Mouse (Mus musculus): ENCODE results near the gene Sipa1. TPM values are rescaled to one million over a fixed set of nuclear protein-coding genes. Genes with fewer than 3 reads are reported as not detected.
A peak's percentile ranks its signal among the peaks of the same experiment; 100 is the strongest.

Sipa1 gene
- polyA plus RNA-seq, 1 experiment from 2014 or later: 22.4 TPM

GRCm38 (mm10) chr19:5636571-5637041 lies 26.9 kb downstream of the Sipa1 start:
- H3K9me3 ChIP-seq (replicated peaks): no peaks in the 10 kb centered on the region
- no peaks in the 10 kb centered on the region for H3K27me3 ChIP-seq
- H3K36me3 ChIP-seq: peaks cover 31% of the 10 kb centered on the region
- peak overlapping the region; percentile 77 for H3K4me3 ChIP-seq
- ATAC-seq (ENCODE audit: low FRiP score): 0 out of 2 replicates have a peak, but pooled peaks have one; percentile 3
- H3K4me1 ChIP-seq: peaks cover 21% of the 10 kb centered on the region
- peak overlapping the region; percentile 82 for H3K9ac ChIP-seq
- H3K4me2 ChIP-seq (replicated peaks): peak overlapping the region; percentile 84
- peak overlapping the region; percentile 87 for H3K27ac ChIP-seq
- WGBS: 44% methylated on average over 12 of the region's 12 CpGs

DNA sequence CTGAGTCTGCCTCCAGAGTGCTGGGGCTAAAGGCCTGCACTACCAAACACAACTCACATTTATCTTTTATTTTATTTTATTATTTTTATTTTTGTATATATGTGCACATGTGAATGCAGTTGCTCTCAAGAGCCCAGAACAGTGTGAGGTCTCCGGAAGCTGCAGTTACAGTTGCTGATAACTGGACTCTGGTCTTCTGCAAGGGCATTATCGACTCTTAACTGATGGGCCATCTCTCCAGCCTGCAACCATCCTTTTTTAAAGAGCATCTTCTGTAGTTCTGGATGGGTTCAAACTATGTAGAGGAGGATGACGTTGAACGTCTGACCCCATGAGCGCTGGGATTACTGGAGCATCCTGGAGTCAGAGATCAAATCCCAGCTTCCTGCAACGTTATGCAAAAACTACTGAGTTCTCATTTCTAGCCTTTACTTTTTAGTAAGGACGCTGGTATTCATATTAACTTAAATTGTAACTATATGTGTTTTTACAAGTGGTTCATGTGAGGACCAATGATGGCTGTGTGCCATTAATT lies 27.4 kb downstream of the Sipa1 start:
- H3K4me1 ChIP-seq: peaks cover 21% of the 10 kb centered on the region
- 83% methylated on average over 7 of the region's 7 CpGs for WGBS
- no peak overlapping the region for H3K4me3 ChIP-seq
- H3K9ac ChIP-seq: no peak overlapping the region
- no peaks in the 10 kb centered on the region for H3K9me3 ChIP-seq (replicated peaks)
- H3K27ac ChIP-seq: no peak overlapping the region
- peaks cover 26% of the 10 kb centered on the region for H3K36me3 ChIP-seq
- H3K27me3 ChIP-seq: no peaks in the 10 kb centered on the region
- no peak overlapping the region for H3K4me2 ChIP-seq (replicated peaks)
- ATAC-seq (ENCODE audit: low FRiP score): no peak

- no peak overlapping the region for H3K27ac ChIP-seq
- H3K27me3 ChIP-seq: no peaks in the 10 kb centered on the region
- no peak overlapping the region for H3K4me2 ChIP-seq (replicated peaks)
- H3K4me3 ChIP-seq: no peak overlapping the region
- peaks cover 9% of the 10 kb centered on the region for H3K4me1 ChIP-seq
- no peaks in the 10 kb centered on the region for H3K36me3 ChIP-seq
- H3K9ac ChIP-seq: no peak overlapping the region
- 81% methylated on average over 9 of the region's 9 CpGs for WGBS
- H3K9me3 ChIP-seq (replicated peaks): no peaks in the 10 kb centered on the region
- no peak for ATAC-seq (ENCODE audit: low FRiP score)
Measured at GRCm38 (mm10) chr19:5632120-5632519, 31.4 kb downstream of the Sipa1 start.

DNA sequence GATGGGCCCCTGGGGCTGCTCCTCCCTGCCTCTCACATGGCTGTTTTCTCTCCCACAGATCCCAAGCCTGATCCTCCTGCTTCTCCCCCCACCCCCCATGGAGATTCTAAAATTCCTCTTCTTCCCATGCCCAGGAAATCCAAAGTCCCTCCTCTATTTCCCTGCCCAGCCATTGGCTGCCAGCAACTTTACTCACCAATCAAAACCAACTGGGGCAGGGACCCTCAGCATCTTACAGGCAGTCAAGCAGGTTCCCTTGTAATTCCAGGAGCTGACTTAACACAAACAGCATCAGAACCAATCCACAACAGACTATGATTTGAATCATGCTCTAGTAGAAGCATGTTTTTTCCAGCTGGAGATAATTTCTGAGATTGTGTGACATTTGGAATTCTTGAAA lies 33.6 kb downstream of the Sipa1 start:
- no peak overlapping the region for H3K9ac ChIP-seq
- ATAC-seq (ENCODE audit: low FRiP score): no peak
- H3K27me3 ChIP-seq: no peaks in the 10 kb centered on the region
- no peaks in the 10 kb centered on the region for H3K9me3 ChIP-seq (replicated peaks)
- no peaks in the 10 kb centered on the region for H3K4me1 ChIP-seq
- H3K4me3 ChIP-seq: no peak overlapping the region
- no peak overlapping the region for H3K27ac ChIP-seq
- H3K4me2 ChIP-seq (replicated peaks): no peak overlapping the region
- H3K36me3 ChIP-seq: no peaks in the 10 kb centered on the region

- Histone ChIP-seq H3K27ac (no peak overlapping the region), H3K4me1 (no peaks in the 10 kb centered on the region), H3K36me3 (no peaks in the 10 kb centered on the region), H3K9me3 (replicated peaks) (no peaks in the 10 kb centered on the region), H3K27me3 (no peaks in the 10 kb centered on the region), H3K4me3 (no peak overlapping the region), H3K9ac (no peak overlapping the region), H3K4me2 (replicated peaks) (no peak overlapping the region)
- ATAC-seq (ENCODE audit: low FRiP score): no peak
- 88% methylated on average over 8 of the region's 8 CpGs for WGBS
Measured at GRCm38 (mm10) chr19:5625311-5625710, 38.2 kb downstream of the Sipa1 start.

DNA sequence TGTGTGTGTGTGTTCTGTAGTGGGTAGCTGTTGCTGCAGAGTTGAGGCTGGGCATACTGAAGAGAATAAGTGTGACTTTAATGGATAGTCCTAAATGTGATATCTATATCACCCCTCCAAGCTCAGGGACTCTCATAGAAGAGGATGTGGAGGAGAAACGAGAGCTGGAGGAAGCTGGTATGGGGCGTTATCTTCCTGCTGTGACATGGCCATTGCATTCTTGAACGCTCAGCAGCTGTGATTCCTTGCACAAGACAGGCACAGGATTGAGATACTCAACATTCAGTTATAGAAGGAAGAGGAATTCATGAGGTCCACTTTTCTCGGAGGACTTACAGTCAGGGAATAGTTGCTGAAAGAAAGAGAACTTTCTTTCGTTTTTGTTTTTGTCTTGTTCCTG lies 41.6 kb downstream of the Sipa1 start:
- Histone ChIP-seq H3K4me1 (no peaks in the 10 kb centered on the region), H3K27me3 (peaks cover 8% of the 10 kb centered on the region; the same call in 1 of the 2 replicates), H3K4me3 (no peak overlapping the region), H3K27ac (no peak overlapping the region), H3K9ac (no peak overlapping the region), H3K36me3 (no peaks in the 10 kb centered on the region), H3K9me3 (replicated peaks) (no peaks in the 10 kb centered on the region), H3K4me2 (replicated peaks) (no peak overlapping the region)
- 87% methylated on average over 5 of the region's 5 CpGs for WGBS
- ATAC-seq (ENCODE audit: low FRiP score): no peak

DNA sequence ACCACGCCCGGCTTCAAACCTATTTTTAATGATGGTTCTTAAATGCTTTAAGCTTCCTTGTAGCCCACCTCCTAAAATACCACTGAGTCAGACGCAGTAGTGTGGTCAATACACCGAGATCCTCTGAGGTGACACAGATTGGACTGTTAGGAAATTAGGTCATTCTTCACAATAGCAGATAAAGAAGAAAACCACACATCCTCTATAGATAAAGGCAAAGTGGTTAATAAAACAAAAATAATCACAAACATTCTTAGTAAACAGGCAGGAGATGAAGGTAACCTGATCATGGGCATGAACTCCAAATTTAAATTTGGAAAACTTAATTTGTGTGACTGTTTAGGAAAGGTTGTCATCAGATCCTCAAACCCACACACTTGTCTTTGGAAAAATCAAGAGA lies 43.5 kb downstream of the Sipa1 start:
- H3K27me3 ChIP-seq: peaks cover 15% of the 10 kb centered on the region; the same call in 1 of the 2 replicates
- H3K4me2 ChIP-seq (replicated peaks): no peak overlapping the region
- no peaks in the 10 kb centered on the region for H3K4me1 ChIP-seq
- WGBS: 90% methylated on average over 4 of the region's 4 CpGs
- H3K27ac ChIP-seq: no peak overlapping the region
- no peak overlapping the region for H3K9ac ChIP-seq
- no peak overlapping the region for H3K4me3 ChIP-seq
- H3K36me3 ChIP-seq: no peaks in the 10 kb centered on the region
- no peak for ATAC-seq (ENCODE audit: low FRiP score)
- no peaks in the 10 kb centered on the region for H3K9me3 ChIP-seq (replicated peaks)

GRCm38 (mm10) chr19:5614953-5615352 lies 48.6 kb downstream of the Sipa1 start:
- H3K36me3 ChIP-seq: no peaks in the 10 kb centered on the region
- H3K27ac ChIP-seq: no peak overlapping the region
- peaks cover 24% of the 10 kb centered on the region; the same call in 1 of the 2 replicates for H3K27me3 ChIP-seq
- 84% methylated on average over 2 of the region's 2 CpGs for WGBS
- no peak for ATAC-seq (ENCODE audit: low FRiP score)
- H3K4me2 ChIP-seq (replicated peaks): no peak overlapping the region
- H3K9me3 ChIP-seq (replicated peaks): no peaks in the 10 kb centered on the region
- peaks cover 7% of the 10 kb centered on the region; the same call in 1 of the 2 replicates for H3K4me1 ChIP-seq
- H3K9ac ChIP-seq: no peak overlapping the region
- no peak overlapping the region for H3K4me3 ChIP-seq

DNA sequence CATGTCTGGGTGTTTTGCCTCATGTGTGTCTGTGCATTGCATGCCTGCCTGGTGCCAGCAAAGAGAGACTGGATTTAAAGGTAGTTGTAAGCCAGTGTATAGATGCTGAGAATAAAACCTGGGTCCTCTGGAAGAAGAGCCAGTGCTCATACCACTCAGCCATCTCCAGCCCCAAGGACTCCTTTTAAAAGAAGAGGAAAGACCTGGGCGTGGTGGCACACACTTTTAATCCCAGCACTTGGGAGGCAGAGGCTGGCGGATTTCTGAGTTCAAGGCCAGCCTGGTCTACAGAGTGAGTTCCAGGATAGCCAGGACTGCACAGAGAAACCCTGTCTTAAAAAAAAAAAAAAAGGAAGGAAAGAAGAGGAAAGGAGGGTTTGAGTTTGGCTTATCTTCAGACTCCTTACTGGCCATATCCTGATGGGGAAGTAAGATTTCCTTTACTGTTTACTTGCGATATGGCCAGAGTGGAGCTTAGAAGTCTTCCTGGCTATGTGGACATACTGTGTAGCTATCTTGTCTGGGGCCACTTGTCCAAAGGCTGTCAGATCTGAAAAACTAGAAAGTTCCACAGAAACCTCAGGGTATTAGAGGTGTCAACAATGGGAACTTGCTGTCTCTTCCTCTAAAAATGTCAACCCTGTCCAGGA lies 50.6 kb downstream of the Sipa1 start:
- H3K4me2 ChIP-seq (replicated peaks): no peak overlapping the region
- no peaks in the 10 kb centered on the region for H3K9me3 ChIP-seq (replicated peaks)
- WGBS: 73% methylated on average over 3 of the region's 3 CpGs
- H3K4me1 ChIP-seq: peaks cover 22% of the 10 kb centered on the region
- H3K36me3 ChIP-seq: peaks cover 11% of the 10 kb centered on the region
- H3K27me3 ChIP-seq: peaks cover 16% of the 10 kb centered on the region; the same call in 1 of the 2 replicates
- no peak overlapping the region for H3K4me3 ChIP-seq
- H3K9ac ChIP-seq: no peak overlapping the region
- no peak overlapping the region for H3K27ac ChIP-seq
- ATAC-seq (ENCODE audit: low FRiP score): no peak

DNA sequence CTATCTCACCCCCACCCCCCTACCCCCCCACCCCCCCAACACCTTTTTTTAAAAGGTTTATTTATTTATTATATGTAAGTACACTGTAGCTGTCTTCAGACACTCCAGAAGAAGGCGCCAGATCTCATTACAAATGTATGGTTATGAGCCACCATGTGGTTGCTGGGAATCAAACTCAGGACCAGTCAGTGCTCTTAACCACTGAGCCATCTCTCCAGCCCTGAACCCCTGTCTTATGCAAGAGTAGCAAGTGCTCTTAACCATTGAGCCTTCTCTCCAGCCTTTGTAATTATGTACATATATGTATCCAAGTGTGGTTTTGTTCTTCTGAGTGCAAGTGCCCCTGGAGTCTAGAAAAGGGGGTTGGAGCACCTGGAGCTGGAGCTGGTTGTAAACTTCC lies 51.5 kb downstream of the Sipa1 start:
- no peak overlapping the region for H3K9ac ChIP-seq
- no peak overlapping the region for H3K4me2 ChIP-seq (replicated peaks)
- H3K4me1 ChIP-seq: peaks cover 24% of the 10 kb centered on the region
- peaks cover 16% of the 10 kb centered on the region; the same call in 1 of the 2 replicates for H3K27me3 ChIP-seq
- H3K36me3 ChIP-seq: peaks cover 20% of the 10 kb centered on the region
- no peak overlapping the region for H3K27ac ChIP-seq
- no peaks in the 10 kb centered on the region for H3K9me3 ChIP-seq (replicated peaks)
- ATAC-seq (ENCODE audit: low FRiP score): no peak
- no peak overlapping the region for H3K4me3 ChIP-seq
- 79% methylated on average over 1 of the region's 1 CpGs for WGBS

DNA sequence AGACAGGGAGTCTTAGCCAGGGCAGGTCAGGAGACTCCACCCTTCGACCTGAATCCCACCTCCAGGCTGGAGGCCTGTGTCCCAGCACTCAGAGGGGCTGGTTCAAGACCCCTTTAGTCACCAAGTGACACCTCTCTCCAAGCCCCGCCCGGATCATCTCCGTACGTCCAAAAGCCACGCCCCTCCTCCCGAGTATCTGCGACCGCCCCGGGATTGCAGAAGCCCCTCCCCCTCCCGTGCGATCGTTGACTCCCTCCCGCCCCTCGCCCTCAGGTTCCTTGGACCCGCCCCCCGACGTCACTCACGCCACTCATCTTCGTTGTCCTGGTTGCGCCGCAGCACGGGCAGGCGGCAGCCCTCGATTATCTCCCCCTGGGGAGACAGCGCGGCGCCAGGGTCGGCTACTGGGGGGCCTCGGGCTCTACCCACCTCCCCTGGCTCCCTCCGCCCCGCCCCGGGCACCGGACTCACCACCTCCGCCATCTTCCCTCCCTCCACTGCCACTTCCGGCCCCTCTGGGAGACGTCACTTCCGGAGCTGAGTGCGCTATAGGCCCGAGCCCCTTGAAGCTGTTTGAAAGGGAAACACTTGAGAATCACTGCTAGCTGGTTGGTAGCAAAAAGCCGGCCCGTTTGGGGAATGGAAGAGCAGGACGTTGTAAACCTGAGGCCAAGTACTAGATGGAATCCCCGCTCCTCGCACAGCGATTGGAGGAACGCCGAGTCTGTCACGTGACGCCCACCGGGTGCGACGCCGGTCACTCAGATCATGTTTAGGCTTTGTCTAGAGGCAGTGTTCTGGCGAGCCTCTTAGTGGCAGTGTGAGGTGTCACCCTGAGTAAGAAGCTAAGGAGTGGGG lies 53.7 kb downstream of the Sipa1 start, which contains the start of gene Kat5:
Gene Kat5, minus strand, starts transcription at position 691 of the 858 bp plus-strand sequence.
- Histone ChIP-seq H3K4me3 (peak within 1 kb of the TSS; percentile 70), H3K36me3 (peaks cover 42% of the 10 kb centered on the region), H3K27ac (peak within 1 kb of the TSS; percentile 98), H3K27me3 (peaks cover 9% of the 10 kb centered on the region; the same call in 1 of the 2 replicates), H3K4me2 (replicated peaks) (peak within 1 kb of the TSS; percentile 72), H3K4me1 (peaks cover 24% of the 10 kb centered on the region), H3K9ac (peak within 1 kb of the TSS; percentile 78), H3K9me3 (replicated peaks) (no peaks in the 10 kb centered on the region)
- under 1% methylated on average over 55 of the region's 55 CpGs for WGBS
- peak; percentile 93 for ATAC-seq (ENCODE audit: low FRiP score)

DNA sequence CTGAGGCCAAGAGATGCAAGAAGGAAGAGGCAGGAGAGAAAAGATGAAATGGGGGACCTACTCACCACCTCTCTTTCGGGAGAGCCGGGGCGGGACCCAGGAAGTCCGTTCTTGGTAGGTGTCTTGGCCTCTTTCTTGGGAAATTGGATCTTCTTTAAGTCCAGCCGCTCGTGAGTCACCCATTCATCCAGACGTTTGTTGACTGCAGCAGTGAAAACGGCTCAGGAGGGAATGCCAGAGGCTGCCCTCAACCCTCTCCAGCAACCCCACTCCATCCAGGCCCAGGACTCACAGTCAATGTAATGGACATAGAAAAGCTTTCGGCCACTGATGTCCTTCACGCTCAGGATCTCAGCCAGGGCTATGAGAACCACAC lies 54.3 kb downstream of the Sipa1 start:
- 65% methylated on average over 10 of the region's 10 CpGs for WGBS
- Histone ChIP-seq H3K4me3 (peak overlapping the region; percentile 70), H3K36me3 (peaks cover 48% of the 10 kb centered on the region), H3K27ac (peak overlapping the region; percentile 98), H3K4me2 (replicated peaks) (peak overlapping the region; percentile 72), H3K9ac (peak overlapping the region; percentile 78), H3K4me1 (peaks cover 25% of the 10 kb centered on the region), H3K9me3 (replicated peaks) (no peaks in the 10 kb centered on the region), H3K27me3 (peaks cover 4% of the 10 kb centered on the region; the same call in 1 of the 2 replicates)
- no peak for ATAC-seq (ENCODE audit: low FRiP score)

Data from hindbrain, embryonic 12.5 days (tissue).